Mouse (Mus musculus) forebrain, postnatal 0 days (tissue): ENCODE measurements at regions not wholly inside any gene's neighbourhood (a gene's known extent, or its start where the extent isn't known, plus 50 kb on each side); places are given as distances from the start of the nearest gene placed in this dataset.
A peak's percentile ranks its signal among the peaks of the same experiment; 100 is the strongest.

Experiments
- ATAC-seq: fragments of 200-750 bp; cut with Nextera tagmentation; 2 replicates; pipeline ENCODE4 v1.8.0; 2017; ENCODE audit warnings: mild to moderate bottlenecking, moderate library complexity
- DNase-seq: peaks from one replicate; pipeline ENCODE4 v3.0.0-alpha.2; 2015
- H3K27ac ChIP-seq: fragments of 300-500 bp; sonication (generic); 2 replicates; pipeline ENCODE4 v1.5.1; 2014; ENCODE audit warnings: low read depth, mild to moderate bottlenecking, antibody characterized with exemption, low read length, moderate library complexity, mixed read lengths
- H3K27me3 ChIP-seq: fragments of 300-500 bp; sonication (generic); 2 replicates; pipeline ENCODE4 v1.6.1; 2014; ENCODE audit warnings: mild to moderate bottlenecking, low read length, mixed read lengths; ENCODE audit not compliant: insufficient read depth
- H3K36me3 ChIP-seq: fragments of 300-500 bp; sonication (generic); 2 replicates; pipeline ENCODE4 v1.6.1; 2014; ENCODE audit warnings: mild to moderate bottlenecking, moderate library complexity; ENCODE audit not compliant: insufficient read depth
- H3K4me1 ChIP-seq: fragments of 300-500 bp; sonication (generic); 2 replicates; pipeline ENCODE4 v1.6.1; 2014; ENCODE audit warnings: antibody characterized with exemption; ENCODE audit not compliant: insufficient read depth
- H3K4me2 ChIP-seq: fragments of 300-500 bp; sonication (generic); 2 replicates; pipeline ENCODE4 v1.6.1; 2014; ENCODE audit warnings: low read depth, mild to moderate bottlenecking, moderate library complexity
- H3K4me3 ChIP-seq: fragments of 300-500 bp; sonication (generic); 2 replicates; pipeline ENCODE4 v1.5.1; 2014; ENCODE audit warnings: low read depth, low read length, mixed read lengths
- H3K9ac ChIP-seq: fragments of 300-500 bp; sonication (generic); 2 replicates; pipeline ENCODE4 v1.6.1; 2014; ENCODE audit warnings: mild to moderate bottlenecking
- H3K9me3 ChIP-seq: fragments of 300-500 bp; sonication (generic); 2 replicates; pipeline ENCODE4 v1.6.1; 2016; ENCODE audit warnings: low read length
- CTCF ChIP-seq: sonication (generic); IDR thresholded peaks from 2 replicates; pipeline ENCODE4 v1.5.1; 2016; ENCODE audit warnings: antibody characterized with exemption, control low read depth, low read depth
- WGBS: fragments of 180-500 bp; shearing (Covaris S2); extraction: QIAGEN DNeasy Blood & Tissue Kit; methylation state at CpG from one replicate; pipeline ENCODE4 v1.1.7; 2014; 5-methylcytosine and 5-hydroxymethylcytosine counted together

GRCm38 (mm10) chr16:7764383-7764782 is 660.6 kb downstream of the Tmem114 start:
- H3K27me3 ChIP-seq = no peaks in the 10 kb centered on the region
- no peak overlapping the region for H3K9ac ChIP-seq
- H3K9me3 ChIP-seq = no peaks in the 10 kb centered on the region
- no peak overlapping the region for H3K4me3 ChIP-seq
- no peak overlapping the region for H3K27ac ChIP-seq
- no peak overlapping the region for H3K4me2 ChIP-seq
- ATAC-seq = no peak
- DNase-seq = no peak
- H3K36me3 ChIP-seq = no peaks in the 10 kb centered on the region
- H3K4me1 ChIP-seq = no peaks in the 10 kb centered on the region
- 32% methylated on average over 6 of the region's 6 CpGs for WGBS
- no peak for TF ChIP-seq CTCF

GRCm38 (mm10) chr16:7728186-7728585 is 696.8 kb downstream of the Tmem114 start:
- Histone ChIP-seq H3K4me1 (no peaks in the 10 kb centered on the region), H3K9me3 (no peaks in the 10 kb centered on the region), H3K27me3 (no peaks in the 10 kb centered on the region), H3K4me2 (no peak overlapping the region), H3K4me3 (no peak overlapping the region), H3K27ac (no peak overlapping the region), H3K36me3 (no peaks in the 10 kb centered on the region), H3K9ac (no peak overlapping the region)
- no peak for TF ChIP-seq CTCF
- 71% methylated on average over 2 of the region's 2 CpGs for WGBS
- DNase-seq (no peak), ATAC-seq (no peak)

- ATAC-seq (no peak), DNase-seq (no peak)
- Histone ChIP-seq H3K4me3 (no peak overlapping the region), H3K27me3 (no peaks in the 10 kb centered on the region), H3K9ac (no peak overlapping the region), H3K9me3 (no peaks in the 10 kb centered on the region), H3K4me1 (no peaks in the 10 kb centered on the region), H3K27ac (no peak overlapping the region), H3K4me2 (no peak overlapping the region), H3K36me3 (no peaks in the 10 kb centered on the region)
- no peak for TF ChIP-seq CTCF
- 97% methylated on average over 1 of the region's 1 CpGs for WGBS
These were observed 699.7 kb downstream of the Tmem114 start for GRCm38 (mm10) chr16:7725225-7725624.

- Histone ChIP-seq H3K36me3 (no peaks in the 10 kb centered on the region), H3K4me3 (no peak overlapping the region), H3K4me1 (no peaks in the 10 kb centered on the region), H3K9me3 (no peaks in the 10 kb centered on the region), H3K4me2 (no peak overlapping the region), H3K27ac (no peak overlapping the region), H3K9ac (no peak overlapping the region), H3K27me3 (no peaks in the 10 kb centered on the region)
- no peak for ATAC-seq
- WGBS = 34% methylated on average over 4 of the region's 4 CpGs
- no peak for TF ChIP-seq CTCF
- no peak for DNase-seq
These were observed 723.5 kb downstream of the Tmem114 start for GRCm38 (mm10) chr16:7701471-7701870.

- no peak for DNase-seq
- H3K9ac ChIP-seq = no peak overlapping the region
- H3K4me2 ChIP-seq = no peak overlapping the region
- H3K4me1 ChIP-seq = no peaks in the 10 kb centered on the region
- H3K27ac ChIP-seq = no peak overlapping the region
- TF ChIP-seq CTCF = peak; percentile 16; the same call in 1 of the 2 replicates
- ATAC-seq = no peak
- no peaks in the 10 kb centered on the region for H3K9me3 ChIP-seq
- H3K27me3 ChIP-seq = no peaks in the 10 kb centered on the region
- no peaks in the 10 kb centered on the region for H3K36me3 ChIP-seq
- no peak overlapping the region for H3K4me3 ChIP-seq
These were observed 739.5 kb downstream of the Tmem114 start for GRCm38 (mm10) chr16:7685484-7685883.

GRCm38 (mm10) chr16:7666096-7666495 is 758.8 kb downstream of the Tmem114 start:
- Histone ChIP-seq H3K4me2 (no peak overlapping the region), H3K9ac (no peak overlapping the region), H3K27me3 (no peaks in the 10 kb centered on the region), H3K36me3 (no peaks in the 10 kb centered on the region), H3K27ac (no peak overlapping the region), H3K4me3 (no peak overlapping the region), H3K4me1 (no peaks in the 10 kb centered on the region), H3K9me3 (0 out of 2 replicates have a peak, but pooled peaks cover 7% of the 10 kb centered on the region)
- DNase-seq = no peak
- WGBS = 29% methylated on average over 2 of the region's 2 CpGs
- ATAC-seq = no peak
- no peak for TF ChIP-seq CTCF

GRCm38 (mm10) chr16:7658133-7658532 is 766.8 kb downstream of the Tmem114 start:
- no peak for TF ChIP-seq CTCF
- WGBS = 33% methylated on average over 9 of the region's 9 CpGs
- DNase-seq (no peak), ATAC-seq (no peak)
- H3K4me2 ChIP-seq = no peak overlapping the region
- H3K27ac ChIP-seq = no peak overlapping the region
- H3K9me3 ChIP-seq = no peaks in the 10 kb centered on the region
- H3K4me1 ChIP-seq = no peaks in the 10 kb centered on the region
- no peak overlapping the region for H3K9ac ChIP-seq
- H3K36me3 ChIP-seq = no peaks in the 10 kb centered on the region
- H3K27me3 ChIP-seq = no peaks in the 10 kb centered on the region
- no peak overlapping the region for H3K4me3 ChIP-seq

GRCm38 (mm10) chr16:7654451-7654850 is 770.5 kb downstream of the Tmem114 start:
- WGBS = 86% methylated on average over 6 of the region's 6 CpGs

More at GRCm38 (mm10) chr16:7654451-7654850, 770.5 kb downstream of the Tmem114 start:
- H3K27ac ChIP-seq = no peak overlapping the region
- no peak overlapping the region for H3K4me2 ChIP-seq
- no peak for ATAC-seq
- no peaks in the 10 kb centered on the region for H3K36me3 ChIP-seq
- H3K4me3 ChIP-seq = no peak overlapping the region
- H3K9me3 ChIP-seq = no peaks in the 10 kb centered on the region
- TF ChIP-seq CTCF = no peak
- no peaks in the 10 kb centered on the region for H3K27me3 ChIP-seq
- no peak for DNase-seq
- H3K4me1 ChIP-seq = no peaks in the 10 kb centered on the region
- no peak overlapping the region for H3K9ac ChIP-seq
